Mouse (Mus musculus) heart, postnatal 0 days (tissue): ENCODE data around the gene Pcnx2.

Source experiments
- CTCF ChIP-seq: IDR thresholded peaks from 2 replicates; pipeline ENCODE4 v1.5.1; 2016; ENCODE audit warnings: antibody characterized with exemption, control low read depth, low read depth
- EP300 ChIP-seq: IDR thresholded peaks from 2 replicates; pipeline ENCODE4 v1.6.1; 2016; ENCODE audit warnings: antibody characterized with exemption, low read depth

- TF ChIP-seq CTCF, result no peak
- TF ChIP-seq EP300, result no peak
These were observed 27.9 kb downstream of the Pcnx2 start for GRCm38 (mm10) chr8:125870179-125870702.
